ENCODE assay signal across 1 mouse cellular context in the genomic region with DNA sequence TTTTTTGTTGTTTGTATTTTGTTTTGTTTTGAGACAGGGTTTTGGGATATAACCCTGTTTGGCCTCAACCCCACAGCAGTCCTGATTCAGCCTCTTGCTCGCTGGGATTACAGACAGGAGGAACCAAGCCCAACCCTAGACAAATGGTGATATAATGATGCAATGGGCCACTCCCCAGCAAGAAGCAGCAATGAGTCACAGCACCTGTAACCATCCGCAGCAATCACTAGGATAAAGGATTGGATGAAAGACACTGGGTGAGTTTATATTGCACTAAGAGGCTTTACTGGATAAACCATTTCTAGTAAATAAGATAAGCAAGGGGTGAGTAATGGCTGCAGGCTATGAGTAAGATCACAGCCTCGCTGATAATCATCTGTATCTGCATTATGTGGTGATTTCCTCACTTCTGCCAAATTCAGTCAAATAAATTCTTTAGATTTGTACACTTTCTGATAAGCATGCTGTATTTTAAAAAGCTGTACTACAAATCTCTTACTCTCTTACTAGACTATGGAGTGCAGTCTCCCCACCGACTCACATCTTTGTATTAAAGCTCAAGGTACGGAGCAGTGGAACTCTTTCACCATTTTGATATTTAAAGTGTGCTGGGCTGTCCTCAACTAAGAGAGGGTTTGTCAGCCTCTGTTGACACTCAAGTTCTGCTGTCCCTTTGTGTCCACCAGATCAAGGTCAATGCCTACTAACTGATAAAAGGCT.
TF ChIP-seq lines count a peak whose summit lies in the region.

No protein-coding gene starts in this region.

TF ChIP-seq in MEL, 35 proteins besides CTCF, POLR2A, EP300 and RAD21 (continued from another document):
- TF ChIP-seq MEF2A (IDR thresholded peaks at IDR 0.05; ENCODE audit: extremely low read depth, insufficient replicate concordance, low read depth, low read length, poor library complexity, severe bottlenecking): no peak
